Mouse (Mus musculus): ENCODE data around the gene Ckap4. TPM values are rescaled to one million over a fixed set of nuclear protein-coding genes. Genes with fewer than 3 reads are reported as not detected.
A peak's percentile ranks its signal among the peaks of the same experiment; 100 is the strongest.

Gene Ckap4
- total and polyA plus RNA-seq, 2 experiments from 2014 or later: 50.1 to 66.3 TPM

GRCm38 (mm10) chr10:84508603-84509002 lies 25.3 kb downstream of the Ckap4 start:
- WGBS: 92% methylated on average over 1 of the region's 1 CpGs
- no peak overlapping the region for H3K4me2 ChIP-seq (ENCODE audit: low read depth)

GRCm38 (mm10) chr10:84498867-84499266 lies 35.0 kb downstream of the Ckap4 start:
- no peak overlapping the region for H3K27ac ChIP-seq (ENCODE audit: low read depth, low read length)
- H3K4me2 ChIP-seq (ENCODE audit: low read depth): no peak overlapping the region
- WGBS: 80% methylated on average over 2 of the region's 2 CpGs
- no peaks in the 10 kb centered on the region for H3K9me3 ChIP-seq (ENCODE audit: low read length)
- no peak overlapping the region for H3K4me3 ChIP-seq (ENCODE audit: low read depth, low read length)
- H3K36me3 ChIP-seq (ENCODE audit: insufficient read depth): no peaks in the 10 kb centered on the region
- DNase-seq (no peak), ATAC-seq (no peak)
- H3K9ac ChIP-seq: no peak overlapping the region
- no peaks in the 10 kb centered on the region for H3K4me1 ChIP-seq (ENCODE audit: insufficient read depth)
- TF ChIP-seq CTCF (IDR thresholded peaks at IDR 0.05; ENCODE audit: low read depth): no peak
- H3K27me3 ChIP-seq (ENCODE audit: insufficient read depth, low read length): no peaks in the 10 kb centered on the region

More at GRCm38 (mm10) chr10:84508603-84509002, 25.3 kb downstream of the Ckap4 start:
- H3K27ac ChIP-seq (ENCODE audit: low read depth, low read length): no peak overlapping the region
- DNase-seq (no peak), ATAC-seq (no peak)
- H3K27me3 ChIP-seq (ENCODE audit: insufficient read depth, low read length): no peaks in the 10 kb centered on the region
- no peak overlapping the region for H3K4me3 ChIP-seq (ENCODE audit: low read depth, low read length)
- no peaks in the 10 kb centered on the region for H3K4me1 ChIP-seq (ENCODE audit: insufficient read depth)
- no peaks in the 10 kb centered on the region for H3K9me3 ChIP-seq (ENCODE audit: low read length)
- no peaks in the 10 kb centered on the region for H3K36me3 ChIP-seq (ENCODE audit: insufficient read depth)
- H3K9ac ChIP-seq: no peak overlapping the region
- TF ChIP-seq CTCF (IDR thresholded peaks at IDR 0.05; ENCODE audit: low read depth): no peak

GRCm38 (mm10) chr10:84496805-84497204 lies 37.1 kb downstream of the Ckap4 start:
- Histone ChIP-seq H3K9ac (no peak overlapping the region), H3K27ac (ENCODE audit: low read depth, low read length) (no peak overlapping the region), H3K4me3 (ENCODE audit: low read depth, low read length) (no peak overlapping the region), H3K36me3 (ENCODE audit: insufficient read depth) (no peaks in the 10 kb centered on the region), H3K4me2 (ENCODE audit: low read depth) (no peak overlapping the region), H3K9me3 (ENCODE audit: low read length) (no peaks in the 10 kb centered on the region), H3K4me1 (ENCODE audit: insufficient read depth) (no peaks in the 10 kb centered on the region), H3K27me3 (ENCODE audit: insufficient read depth, low read length) (no peaks in the 10 kb centered on the region)
- DNase-seq (no peak), ATAC-seq (peak; percentile 55; the same call in 1 of the 2 replicates)
- TF ChIP-seq CTCF (IDR thresholded peaks at IDR 0.05; ENCODE audit: low read depth): no peak
- 7% methylated on average over 2 of the region's 2 CpGs for WGBS

GRCm38 (mm10) chr10:84494432-84494831 lies 39.4 kb downstream of the Ckap4 start:
- Histone ChIP-seq H3K27me3 (ENCODE audit: insufficient read depth, low read length) (no peaks in the 10 kb centered on the region), H3K9ac (no peak overlapping the region), H3K36me3 (ENCODE audit: insufficient read depth) (no peaks in the 10 kb centered on the region), H3K4me1 (ENCODE audit: insufficient read depth) (no peaks in the 10 kb centered on the region), H3K9me3 (ENCODE audit: low read length) (no peaks in the 10 kb centered on the region), H3K4me2 (ENCODE audit: low read depth) (no peak overlapping the region), H3K27ac (ENCODE audit: low read depth, low read length) (no peak overlapping the region), H3K4me3 (ENCODE audit: low read depth, low read length) (no peak overlapping the region)
- TF ChIP-seq CTCF (IDR thresholded peaks at IDR 0.05; ENCODE audit: low read depth): no peak
- DNase-seq: no peak
- WGBS: 93% methylated on average over 7 of the region's 7 CpGs
- ATAC-seq: no peak

- Histone ChIP-seq H3K27me3 (ENCODE audit: insufficient read depth, low read length) (no peaks in the 10 kb centered on the region), H3K4me1 (ENCODE audit: insufficient read depth) (no peaks in the 10 kb centered on the region), H3K27ac (ENCODE audit: low read depth, low read length) (no peak overlapping the region), H3K9ac (no peak overlapping the region), H3K36me3 (ENCODE audit: insufficient read depth) (no peaks in the 10 kb centered on the region), H3K4me2 (ENCODE audit: low read depth) (no peak overlapping the region), H3K4me3 (ENCODE audit: low read depth, low read length) (no peak overlapping the region), H3K9me3 (ENCODE audit: low read length) (no peaks in the 10 kb centered on the region)
- TF ChIP-seq CTCF (IDR thresholded peaks at IDR 0.05; ENCODE audit: low read depth): no peak
- no peak for ATAC-seq
- 95% methylated on average over 5 of the region's 5 CpGs for WGBS
- DNase-seq: no peak
Observed at GRCm38 (mm10) chr10:84490115-84490514, 43.7 kb downstream of the Ckap4 start.

GRCm38 (mm10) chr10:84488315-84488714 lies 45.5 kb downstream of the Ckap4 start:
- ATAC-seq: no peak

GRCm38 (mm10) chr10:84484661-84485060 lies 49.2 kb downstream of the Ckap4 start:
- H3K27me3 ChIP-seq (ENCODE audit: insufficient read depth, low read length): no peaks in the 10 kb centered on the region
- no peaks in the 10 kb centered on the region for H3K4me1 ChIP-seq (ENCODE audit: insufficient read depth)
- no peak overlapping the region for H3K27ac ChIP-seq (ENCODE audit: low read depth, low read length)
- 33% methylated on average over 1 of the region's 1 CpGs for WGBS
- no peaks in the 10 kb centered on the region for H3K9me3 ChIP-seq (ENCODE audit: low read length)
- no peaks in the 10 kb centered on the region for H3K36me3 ChIP-seq (ENCODE audit: insufficient read depth)
- ATAC-seq (no peak), DNase-seq (no peak)
- H3K9ac ChIP-seq: no peak overlapping the region
- no peak overlapping the region for H3K4me3 ChIP-seq (ENCODE audit: low read depth, low read length)
- no peak for TF ChIP-seq CTCF (IDR thresholded peaks at IDR 0.05; ENCODE audit: low read depth)
- H3K4me2 ChIP-seq (ENCODE audit: low read depth): no peak overlapping the region

More at GRCm38 (mm10) chr10:84488315-84488714, 45.5 kb downstream of the Ckap4 start:
- Histone ChIP-seq H3K4me1 (ENCODE audit: insufficient read depth) (no peaks in the 10 kb centered on the region), H3K9ac (no peak overlapping the region), H3K27ac (ENCODE audit: low read depth, low read length) (no peak overlapping the region), H3K4me2 (ENCODE audit: low read depth) (no peak overlapping the region), H3K4me3 (ENCODE audit: low read depth, low read length) (no peak overlapping the region), H3K9me3 (ENCODE audit: low read length) (no peaks in the 10 kb centered on the region), H3K36me3 (ENCODE audit: insufficient read depth) (no peaks in the 10 kb centered on the region), H3K27me3 (ENCODE audit: insufficient read depth, low read length) (no peaks in the 10 kb centered on the region)
- WGBS: 41% methylated on average over 6 of the region's 6 CpGs
- no peak for DNase-seq
- TF ChIP-seq CTCF (IDR thresholded peaks at IDR 0.05; ENCODE audit: low read depth): peak; percentile 49
